Mouse (Mus musculus) limb, embryonic 14.5 days (tissue): ENCODE data around the gene Ubxn6. TPM values are rescaled to one million over a fixed set of nuclear protein-coding genes. Genes with fewer than 3 reads are reported as not detected.

Experiments
- ATAC-seq: fragments of 200-750 bp; cut with Nextera tagmentation; 2 replicates; pipeline ENCODE4 v1.8.0; 2017; ENCODE audit warnings: low read depth, moderate number of reproducible peaks, moderate TSS enrichment; ENCODE audit not compliant: low FRiP score
- DNase-seq: peaks from one replicate; pipeline ENCODE4 v3.0.0-alpha.2; 2015; ENCODE audit warnings: low spot score
- H3K27ac ChIP-seq: fragments of 300-500 bp; sonication (generic); replicated peaks from 2 replicates; pipeline ENCODE4 v1.5.1; 2014; ENCODE audit warnings: low read depth, mild to moderate bottlenecking, low read length, moderate library complexity, mixed read lengths
- H3K27me3 ChIP-seq: fragments of 300-500 bp; sonication (generic); 2 replicates; pipeline ENCODE4 v1.6.1; 2014; ENCODE audit warnings: low read length, mixed read lengths; ENCODE audit not compliant: control insufficient read depth, insufficient read depth
- H3K36me3 ChIP-seq: fragments of 300-500 bp; sonication (generic); 2 replicates; pipeline ENCODE4 v1.6.1; 2014; ENCODE audit warnings: mild to moderate bottlenecking, low read length, moderate library complexity, mixed read lengths; ENCODE audit not compliant: control insufficient read depth, insufficient read depth
- H3K4me1 ChIP-seq: fragments of 300-500 bp; sonication (generic); 2 replicates; pipeline ENCODE4 v1.6.1; 2014; ENCODE audit warnings: antibody characterized with exemption, low read length, mixed read lengths; ENCODE audit not compliant: control insufficient read depth, insufficient read depth
- H3K4me2 ChIP-seq: fragments of 300-500 bp; sonication (generic); replicated peaks from 2 replicates; pipeline ENCODE4 v1.6.1; 2014; ENCODE audit warnings: low read depth, mild to moderate bottlenecking, low read length, moderate library complexity; ENCODE audit not compliant: severe bottlenecking
- H3K4me3 ChIP-seq: fragments of 300-500 bp; sonication (generic); replicated peaks from 2 replicates; pipeline ENCODE4 v1.5.1; 2014; ENCODE audit warnings: low read length
- H3K9ac ChIP-seq: fragments of 300-500 bp; sonication (generic); 2 replicates; pipeline ENCODE4 v1.6.1; 2014; ENCODE audit warnings: mild to moderate bottlenecking, low read depth, low read length, moderate library complexity; ENCODE audit not compliant: severe bottlenecking
- H3K9me3 ChIP-seq: fragments of 300-500 bp; sonication (generic); 2 replicates; pipeline ENCODE4 v1.6.1; 2016; ENCODE audit warnings: low read length; ENCODE audit not compliant: control insufficient read depth
- POLR2A ChIP-seq: fragments of 200-500 bp; IDR thresholded peaks from 2 replicates; pipeline ENCODE4 v1.8.0; 2012; ENCODE audit warnings: inconsistent platforms, mild to moderate bottlenecking, moderate library complexity, borderline replicate concordance; ENCODE audit not compliant: insufficient read depth, insufficient read length; ENCODE audit errors: extremely low read depth
- WGBS: fragments of 180-500 bp; shearing (Covaris S2); extraction: QIAGEN DNeasy Blood & Tissue Kit; methylation state at CpG from one replicate; pipeline ENCODE4 v1.1.7; 2014; 5-methylcytosine and 5-hydroxymethylcytosine counted together
- polyA plus RNA-seq, 2 experiments: library from polyadenylated mRNA; depleted of rRNA in 1 of 2; stranded (reverse) in 1 of 2; unstranded in 1 of 2; fragments of >200 nt; fragmentation: Nextera tagmentation in 1 of 2; extraction: Ambion mirVana in 1 of 2; gene quantifications; 2 replicates each; pipeline versions ENCODE4 v1.2.1 to v1.2.3; 2012 to 2014

Ubxn6 gene
- polyA plus RNA-seq, 2 experiments = 36.4 to 61.9 TPM

DNA sequence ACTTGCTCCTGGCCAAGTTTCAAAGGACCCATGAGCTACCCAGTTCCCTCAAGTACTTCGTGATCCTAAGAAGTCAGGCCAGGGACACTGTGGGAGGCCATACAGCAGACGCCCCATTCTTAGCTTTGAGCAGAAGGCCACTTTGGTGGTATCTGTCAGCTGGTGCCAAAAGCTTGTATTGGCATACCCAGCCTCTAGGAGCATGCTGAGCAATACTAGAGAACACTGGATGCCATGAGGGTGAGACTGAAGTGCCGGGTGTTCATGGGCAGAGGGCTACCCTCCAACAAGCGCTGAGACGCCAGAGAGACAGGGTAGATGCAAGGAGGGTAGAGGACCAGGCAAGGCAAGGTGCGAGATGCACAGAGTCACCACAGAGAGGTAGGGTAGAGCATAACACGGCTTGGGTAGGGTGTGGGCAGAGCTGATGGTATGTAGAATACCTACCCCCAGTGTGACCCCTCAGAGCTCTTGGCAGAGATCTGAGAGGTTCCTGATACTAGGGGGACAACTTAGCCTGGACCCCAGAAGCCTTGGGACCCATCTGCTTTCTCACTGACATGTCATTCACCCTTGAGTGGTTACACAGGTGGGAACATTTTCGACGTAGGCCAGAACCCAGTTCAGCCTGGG is 44.5 kb downstream of the Ubxn6 start:
- Histone ChIP-seq H3K9me3 (no peaks in the 10 kb centered on the region), H3K27ac (no peak overlapping the region), H3K4me2 (no peak overlapping the region), H3K27me3 (no peaks in the 10 kb centered on the region), H3K36me3 (peaks cover 59% of the 10 kb centered on the region), H3K4me1 (peaks cover 12% of the 10 kb centered on the region), H3K9ac (no peak overlapping the region), H3K4me3 (no peak overlapping the region)
- DNase-seq = no peak
- TF ChIP-seq POLR2A = no peak
- ATAC-seq = no peak
- 88% methylated on average over 9 of the region's 9 CpGs for WGBS

DNA sequence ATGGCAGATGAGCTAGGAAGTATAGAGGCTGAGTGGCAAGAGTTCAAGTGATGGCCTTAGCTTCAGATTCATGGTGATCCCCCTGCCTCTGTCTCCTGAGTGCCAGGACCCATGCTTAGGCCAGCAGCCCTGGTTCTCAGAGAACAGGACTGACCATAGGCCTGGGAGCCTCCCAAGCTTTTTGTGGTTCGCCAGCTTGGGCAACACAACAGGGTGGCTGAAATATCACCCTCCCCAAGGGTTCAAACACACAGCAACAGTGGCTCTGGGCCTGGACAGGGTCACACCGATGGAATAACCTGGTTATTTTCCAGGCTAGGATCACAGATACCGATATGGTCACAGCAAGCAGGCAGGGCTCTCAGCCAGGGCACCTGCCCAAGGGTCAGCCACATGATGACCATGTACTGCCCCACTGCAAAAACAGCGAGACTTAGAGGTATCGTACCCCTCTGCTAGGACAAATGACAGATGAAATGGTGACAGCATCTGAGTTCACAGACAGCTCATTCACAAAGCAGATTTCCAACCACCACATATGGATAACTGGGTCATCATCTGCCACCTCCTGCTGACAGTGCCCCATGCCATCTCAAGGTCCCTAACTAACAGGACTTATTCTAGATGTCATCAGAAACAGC is 46.9 kb downstream of the Ubxn6 start:
- no peak overlapping the region for H3K9ac ChIP-seq
- H3K27ac ChIP-seq = no peak overlapping the region
- H3K4me2 ChIP-seq = no peak overlapping the region
- peaks cover 47% of the 10 kb centered on the region for H3K36me3 ChIP-seq
- H3K4me1 ChIP-seq = peaks cover 2% of the 10 kb centered on the region; the same call in 1 of the 2 replicates
- ATAC-seq (no peak), DNase-seq (no peak)
- TF ChIP-seq POLR2A = no peak
- H3K4me3 ChIP-seq = no peak overlapping the region
- no peaks in the 10 kb centered on the region for H3K9me3 ChIP-seq
- WGBS = 84% methylated on average over 5 of the region's 5 CpGs
- H3K27me3 ChIP-seq = no peaks in the 10 kb centered on the region

- DNase-seq (no peak), ATAC-seq (no peak)
- 29% methylated on average over 1 of the region's 1 CpGs for WGBS
- no peak overlapping the region for H3K27ac ChIP-seq
- no peak overlapping the region for H3K4me2 ChIP-seq
- H3K4me3 ChIP-seq = no peak overlapping the region
- H3K27me3 ChIP-seq = no peaks in the 10 kb centered on the region
- peaks cover 48% of the 10 kb centered on the region for H3K36me3 ChIP-seq
- TF ChIP-seq POLR2A = no peak
- H3K9ac ChIP-seq = no peak overlapping the region
- no peaks in the 10 kb centered on the region for H3K4me1 ChIP-seq
- H3K9me3 ChIP-seq = no peaks in the 10 kb centered on the region
Measured at GRCm38 (mm10) chr17:56026881-56027280, 47.9 kb downstream of the Ubxn6 start.

- H3K9me3 ChIP-seq = no peaks in the 10 kb centered on the region
- ATAC-seq (no peak), DNase-seq (no peak)
- WGBS = 92% methylated on average over 1 of the region's 1 CpGs
- peaks cover 47% of the 10 kb centered on the region for H3K36me3 ChIP-seq
- no peak overlapping the region for H3K4me3 ChIP-seq
- H3K4me2 ChIP-seq = no peak overlapping the region
- H3K27ac ChIP-seq = no peak overlapping the region
- no peak overlapping the region for H3K9ac ChIP-seq
- H3K27me3 ChIP-seq = no peaks in the 10 kb centered on the region
- H3K4me1 ChIP-seq = no peaks in the 10 kb centered on the region
- no peak for TF ChIP-seq POLR2A
Measured at GRCm38 (mm10) chr17:56026303-56026702, 48.5 kb downstream of the Ubxn6 start.

GRCm38 (mm10) chr17:56024931-56025330 is 49.9 kb downstream of the Ubxn6 start:
- Histone ChIP-seq H3K4me1 (no peaks in the 10 kb centered on the region), H3K36me3 (peaks cover 43% of the 10 kb centered on the region), H3K27me3 (no peaks in the 10 kb centered on the region), H3K4me2 (no peak overlapping the region), H3K9ac (no peak overlapping the region), H3K4me3 (no peak overlapping the region), H3K27ac (no peak overlapping the region), H3K9me3 (no peaks in the 10 kb centered on the region)
- 77% methylated on average over 5 of the region's 5 CpGs for WGBS
- no peak for TF ChIP-seq POLR2A
- ATAC-seq (no peak), DNase-seq (no peak)
